Comparison of ENCODE assay signal across 8 mouse cellular contexts in the genomic region with DNA sequence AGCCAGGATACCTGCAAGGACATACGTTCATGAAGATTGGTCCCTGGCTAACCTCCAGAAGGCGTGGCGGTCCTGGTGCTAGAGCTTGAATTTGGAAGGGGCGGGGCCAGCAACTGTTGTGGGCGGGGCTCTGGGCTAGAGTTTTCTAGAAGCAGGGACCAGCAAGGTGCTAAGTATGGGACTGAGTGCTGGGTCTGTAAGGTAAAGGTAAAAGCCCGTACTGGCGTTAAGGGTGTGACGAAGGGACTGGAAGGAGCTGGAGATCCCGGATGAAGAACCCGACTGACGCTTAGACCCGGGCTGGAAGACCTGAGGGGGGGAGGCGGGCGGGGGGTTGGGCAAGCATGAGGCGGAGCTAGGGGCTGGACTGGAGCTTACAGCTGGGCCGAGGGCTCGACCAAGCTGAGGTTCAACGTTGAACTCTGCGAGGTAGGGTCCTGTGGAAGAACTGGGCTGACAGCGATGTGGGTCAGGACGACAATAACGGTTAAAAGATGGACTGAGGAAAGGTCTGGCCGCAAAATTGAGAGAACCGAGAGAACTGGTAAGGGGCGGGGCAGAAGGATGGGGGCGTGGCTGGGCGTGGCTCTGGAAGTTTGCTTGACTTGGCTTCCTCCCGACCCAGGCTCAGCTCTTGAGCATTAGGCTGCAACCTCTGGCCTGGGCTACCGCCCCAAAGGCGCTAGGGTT. TPM values are rescaled to one million over a fixed set of nuclear protein-coding genes. Genes with fewer than 3 reads are reported as not detected.
A peak's percentile ranks its signal among the peaks of the same experiment; 100 is the strongest.
DNase-seq lines count a peak whose midpoint lies in the region; ATAC-seq and TF ChIP-seq lines count a peak whose summit lies in the region.

No protein-coding gene starts in this region.

- H3K4me1 ChIP-seq in intestine, postnatal 0 days (replicated peaks; ENCODE audit: control insufficient read depth, insufficient read depth, low read length), result peaks cover 7% of the 10 kb centered on the region; the same call in 1 of the 2 replicates
- H3K4me1 ChIP-seq in lung, adult 2 months (ENCODE audit: control insufficient read depth, insufficient read depth, low read length), result no peaks in the 10 kb centered on the region
- H3K4me1 ChIP-seq in neural tube, embryonic 14.5 days (ENCODE audit: control insufficient read depth, insufficient read depth, low read length), result peaks cover 4% of the 10 kb centered on the region; the same call in 1 of the 2 replicates

- DNase-seq in T-cell, adult 2 months (ENCODE audit: low spot score), result peak; percentile 48
- DNase-seq in embryo, embryonic 11 days, result peak; percentile 81
- DNase-seq in heart, adult 11 months, result peak; percentile 97
- DNase-seq in lung, adult 2 months, result peak; percentile 86
- DNase-seq in thymus, postnatal 25 days, result peak; percentile 58
- DNase-seq in layer of hippocampus, postnatal 25 days (ENCODE audit: extremely low spot score in 1 of 2, low spot score in 1 of 2), result no peak

- 3% methylated on average over 30 of the region's 30 CpGs for WGBS in intestine, postnatal 0 days
- 3% methylated on average over 30 of the region's 30 CpGs for WGBS in lung, adult 2 months
- WGBS in neural tube, embryonic 14.5 days, result 7% methylated on average over 30 of the region's 30 CpGs

- H3K27ac ChIP-seq in intestine, postnatal 0 days (ENCODE audit: low read depth, low read length), result no peak overlapping the region
- no peak overlapping the region for H3K27ac ChIP-seq in neural tube, embryonic 14.5 days (ENCODE audit: low read depth, low read length)

- peaks cover 3% of the 10 kb centered on the region; the same call in 1 of the 2 replicates for H3K27me3 ChIP-seq in intestine, postnatal 0 days (replicated peaks; ENCODE audit: control insufficient read depth, insufficient read depth, low read length)
- H3K27me3 ChIP-seq in neural tube, embryonic 14.5 days (ENCODE audit: control insufficient read depth, insufficient read depth, low read length), result no peaks in the 10 kb centered on the region

- H3K4me3 ChIP-seq in intestine, postnatal 0 days (ENCODE audit: low read depth, low read length), result peak overlapping the region; percentile 57
- peak overlapping the region; percentile 70 for H3K4me3 ChIP-seq in lung, adult 2 months (replicated peaks; ENCODE audit: extremely low read depth, low read depth, low read length)
- H3K4me3 ChIP-seq in neural tube, embryonic 14.5 days (ENCODE audit: low read depth, low read length), result peak overlapping the region; percentile 18

- no peak for TF ChIP-seq CTCF in intestine, postnatal 0 days (IDR thresholded peaks at IDR 0.05; ENCODE audit: low read depth)
- TF ChIP-seq CTCF in lung, adult 2 months (IDR thresholded peaks at IDR 0.05; ENCODE audit: insufficient read depth, low read length), result no peak

- peak; percentile 63; the same call in 1 of the 2 replicates for TF ChIP-seq POLR2A in lung, adult 2 months (IDR thresholded peaks at IDR 0.05; ENCODE audit: borderline replicate concordance, extremely low read depth, low read depth, low read length)

- ATAC-seq in intestine, postnatal 0 days, result peak; percentile 59
- ATAC-seq in neural tube, embryonic 14.5 days (ENCODE audit: low read depth), result peak; percentile 32; the same call in 1 of the 2 replicates

- H3K9ac ChIP-seq in intestine, postnatal 0 days (ENCODE audit: low read depth, low read length), result peak overlapping the region; percentile 38; the same call in 1 of the 2 replicates
- H3K9ac ChIP-seq in neural tube, embryonic 14.5 days (replicated peaks; ENCODE audit: low read depth, low read length), result no peak overlapping the region

- no peaks in the 10 kb centered on the region for H3K9me3 ChIP-seq in intestine, postnatal 0 days (ENCODE audit: control insufficient read depth)
- no peaks in the 10 kb centered on the region for H3K9me3 ChIP-seq in neural tube, embryonic 14.5 days (ENCODE audit: control insufficient read depth, low read length)

- H3K36me3 ChIP-seq in intestine, postnatal 0 days (ENCODE audit: control insufficient read depth, insufficient read depth), result no peaks in the 10 kb centered on the region
- H3K36me3 ChIP-seq in neural tube, embryonic 14.5 days (ENCODE audit: control insufficient read depth, insufficient read depth, low read length), result peaks cover 12% of the 10 kb centered on the region; the same call in 1 of the 2 replicates

- H3K4me2 ChIP-seq in intestine, postnatal 0 days (replicated peaks; ENCODE audit: low read depth), result peak overlapping the region; percentile 85
- H3K4me2 ChIP-seq in neural tube, embryonic 14.5 days (ENCODE audit: low read depth, low read length), result peak overlapping the region; percentile 28

RNA-seq across cellular contexts. Expression of a gene that starts 1.4 kb away (rescaled TPM):
- 0.77 and 1.1 TPM in 2 replicates for polyA plus RNA-seq in intestine, postnatal 0 days (2015; fragmentation: Nextera tagmentation; extraction: Ambion mirVana)
- 0.87 and 1.4 TPM in 2 replicates for polyA plus RNA-seq in lung, adult 2 months (2012; rRNA removed)
- 2.8 and 3.5 TPM in 2 replicates for polyA plus RNA-seq in neural tube, embryonic 14.5 days (2014; fragmentation: Nextera tagmentation; extraction: Ambion mirVana)
- 1 to 10 TPM; 5.0 to 5.4 TPM for total RNA-seq in layer of hippocampus, postnatal 25 days (2021)

RNA-seq across cellular contexts. Expression of a gene that starts 6.3 kb away (rescaled TPM):
- polyA plus RNA-seq in intestine, postnatal 0 days (2015; fragmentation: Nextera tagmentation; extraction: Ambion mirVana), result 33.9 and 35.4 TPM in 2 replicates
- 45.4 and 59.2 TPM in 2 replicates for polyA plus RNA-seq in lung, adult 2 months (2012; rRNA removed)
- polyA plus RNA-seq in neural tube, embryonic 14.5 days (2014; fragmentation: Nextera tagmentation; extraction: Ambion mirVana), result 61.5 and 63.9 TPM in 2 replicates
- total RNA-seq in layer of hippocampus, postnatal 25 days (2021), result 10 to 100 TPM; 26.1 to 37.3 TPM

RNA-seq across cellular contexts. Expression of a gene that starts 11.2 kb away (rescaled TPM):
- polyA plus RNA-seq in intestine, postnatal 0 days (2015; fragmentation: Nextera tagmentation; extraction: Ambion mirVana), result 762 and 768 TPM in 2 replicates
- 103 and 212 TPM in 2 replicates for polyA plus RNA-seq in lung, adult 2 months (2012; rRNA removed)
- polyA plus RNA-seq in neural tube, embryonic 14.5 days (2014; fragmentation: Nextera tagmentation; extraction: Ambion mirVana), result 906 and 951 TPM in 2 replicates
- total RNA-seq in layer of hippocampus, postnatal 25 days (2021), result 100 to 1,000 TPM; 678 to 771 TPM

RNA-seq across cellular contexts. Expression of a gene that starts 18.0 kb away (rescaled TPM):
- polyA plus RNA-seq in intestine, postnatal 0 days (2015; fragmentation: Nextera tagmentation; extraction: Ambion mirVana), result 14.1 and 16.1 TPM in 2 replicates
- 38.0 and 44.2 TPM in 2 replicates for polyA plus RNA-seq in lung, adult 2 months (2012; rRNA removed)
- 14.6 and 16.7 TPM in 2 replicates for polyA plus RNA-seq in neural tube, embryonic 14.5 days (2014; fragmentation: Nextera tagmentation; extraction: Ambion mirVana)
- 10 to 100 TPM; 23.8 to 29.7 TPM for total RNA-seq in layer of hippocampus, postnatal 25 days (2021)

RNA-seq across cellular contexts. Expression of a gene that starts 18.1 kb away (rescaled TPM):
- 5.7 and 5.8 TPM in 2 replicates for polyA plus RNA-seq in intestine, postnatal 0 days (2015; fragmentation: Nextera tagmentation; extraction: Ambion mirVana)
- polyA plus RNA-seq in lung, adult 2 months (2012; rRNA removed), result 16.1 and 18.9 TPM in 2 replicates
- polyA plus RNA-seq in neural tube, embryonic 14.5 days (2014; fragmentation: Nextera tagmentation; extraction: Ambion mirVana), result 3.9 and 6.1 TPM in 2 replicates
- total RNA-seq in layer of hippocampus, postnatal 25 days (2021), result 1 to 10 TPM; 3.1 to 3.3 TPM

Comparison
In these comparisons a context has a peak if more than half of its experiments do, and no peak if none do; other contexts are left out.
1. DNase-seq: peak in T-cell, adult 2 months (single experiment), embryo, embryonic 11 days (single experiment), heart, adult 11 months (single experiment), lung, adult 2 months (single experiment) and thymus, postnatal 25 days (single experiment); none in layer of hippocampus, postnatal 25 days (0 of 2).
2. H3K4me3 ChIP-seq: peak in every context shown above with its lines; median percentile 70 in lung, adult 2 months; 57 in intestine, postnatal 0 days; 18 in neural tube, embryonic 14.5 days.